Mouse (Mus musculus): Measurements from ENCODE around the gene Sh3glb2. TPM values are rescaled to one million over a fixed set of nuclear protein-coding genes. Genes with fewer than 3 reads are reported as not detected.

Sh3glb2 gene
- polyA plus RNA-seq, 1 experiment from 2014 or later: 102 TPM

DNA sequence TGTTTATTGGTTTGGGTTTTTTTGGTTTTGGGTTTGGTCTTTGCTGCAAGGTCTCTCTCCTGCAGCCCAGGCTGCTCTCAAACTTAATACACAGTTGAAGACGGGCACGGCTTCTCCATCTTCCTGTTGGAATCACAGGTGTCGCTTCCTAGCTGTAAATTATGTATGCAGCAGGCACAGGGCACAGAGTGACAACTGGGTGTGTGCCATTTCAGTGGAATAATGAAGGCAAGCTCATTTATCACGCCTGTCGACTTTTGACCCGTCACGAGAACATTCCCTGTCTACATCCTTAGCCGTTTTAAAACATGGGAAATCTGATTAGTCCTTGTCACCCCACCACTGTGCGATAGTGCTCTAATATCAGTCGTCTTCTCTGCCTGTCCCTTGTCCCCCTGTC lies 1.5 kb upstream of the Sh3glb2 start:
- in situ Hi-C loops (cut with MboI; ENCODE audit: low pct_unique_long_range_greater_than_20kb): no loop called here
- no peak for TF ChIP-seq CTCF (IDR thresholded peaks at IDR 0.05)
- no peaks in the 10 kb centered on the region for H3K27me3 ChIP-seq
- ChIA-PET POLR2A (interaction anchor here (0.6 kb wide), 2 partner anchors 202 to 449 kb away, joined by 4 to 6 read pairs; no protein-coding TSS in a partner anchor), CTCF (no interaction called here)
- DNase-seq (ENCODE audit: low read depth, low spot score) (no peak), ATAC-seq (no peak)

DNA sequence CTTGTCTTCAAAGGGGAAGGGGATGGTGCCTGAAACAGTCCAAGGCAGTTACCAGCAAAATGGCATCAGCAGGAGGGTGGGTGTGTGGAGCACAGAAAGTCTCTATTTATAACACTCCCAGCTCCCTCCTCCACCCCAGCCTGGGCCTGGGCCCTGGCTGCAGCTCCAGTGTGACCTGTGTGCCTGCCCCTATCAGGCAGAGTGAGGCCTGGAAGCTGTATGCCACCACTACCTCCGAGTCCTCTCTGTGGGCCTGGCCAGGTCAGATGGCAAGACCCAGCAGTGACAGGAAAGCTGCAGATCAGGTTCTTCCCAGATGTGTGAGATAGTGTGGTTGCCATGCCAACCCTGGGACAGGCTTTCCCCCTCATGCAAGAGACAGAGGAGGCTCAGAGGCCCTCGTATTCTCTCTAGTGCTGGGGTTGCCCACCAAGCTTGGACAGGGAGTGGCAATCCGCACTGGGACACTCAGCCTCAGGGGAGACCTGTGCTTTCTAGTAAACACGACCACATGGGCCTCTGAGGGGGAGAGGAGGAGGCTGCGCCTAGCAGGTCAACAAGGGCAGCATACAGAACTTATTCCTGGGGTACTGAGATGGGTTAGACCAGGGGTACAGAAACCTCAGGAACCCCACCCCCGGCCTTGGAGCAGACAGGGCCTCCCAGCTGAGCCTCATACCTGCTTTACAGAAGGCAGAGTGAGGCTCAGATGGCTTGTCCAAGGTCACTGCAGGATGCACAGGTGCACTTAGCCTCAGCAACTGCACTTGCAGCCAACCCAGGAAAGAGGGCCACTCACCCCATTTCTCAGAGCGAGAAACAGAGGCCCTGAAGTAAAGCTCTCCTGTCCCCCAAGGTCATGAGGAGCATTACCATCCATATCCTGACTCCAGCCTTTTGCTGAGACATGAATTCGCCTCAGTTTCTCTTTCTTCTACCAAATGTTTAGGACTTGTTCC lies 1.3 kb downstream of the Sh3glb2 start:
- POLR2A ChIA-PET: no interaction called here
- ATAC-seq (no peak), DNase-seq (ENCODE audit: low read depth, low spot score) (no peak)
- no peak for TF ChIP-seq CTCF (IDR thresholded peaks at IDR 0.05)
- no peaks in the 10 kb centered on the region for H3K27me3 ChIP-seq
- in situ Hi-C loops (cut with MboI; ENCODE audit: low pct_unique_long_range_greater_than_20kb): no loop called here
- CTCF ChIA-PET: no interaction called here

DNA sequence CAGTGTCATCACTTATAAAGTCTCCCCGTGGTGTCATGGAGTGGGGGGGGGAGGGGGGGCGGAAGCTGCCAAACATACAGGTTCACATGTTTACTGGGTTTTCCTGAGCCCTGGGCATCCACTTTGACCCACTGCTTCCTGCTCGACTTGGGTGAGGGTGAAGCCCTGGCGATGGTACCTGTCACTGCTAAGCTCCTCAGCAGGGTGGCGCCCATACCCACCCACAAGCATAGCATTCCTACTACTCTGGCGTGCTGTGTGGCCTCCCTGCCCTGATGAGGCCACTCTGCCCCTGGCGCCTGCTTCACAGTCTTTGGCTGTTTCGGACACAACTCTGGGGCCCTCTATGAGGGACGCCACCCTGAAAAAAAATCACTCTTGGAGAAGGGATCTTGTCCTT lies 2.2 kb downstream of the Sh3glb2 start:
- DNase-seq (ENCODE audit: low read depth, low spot score): no peak
- ChIA-PET CTCF (no interaction called here), POLR2A (interaction anchor here (0.6 kb wide), 1 partner anchor 101 kb away, joined by 3 read pairs; no protein-coding TSS in a partner anchor)
- no peaks in the 10 kb centered on the region for H3K27me3 ChIP-seq
- no peak for ATAC-seq
- in situ Hi-C loops (cut with MboI; ENCODE audit: low pct_unique_long_range_greater_than_20kb): no loop called here
- no peak for TF ChIP-seq CTCF (IDR thresholded peaks at IDR 0.05)

DNA sequence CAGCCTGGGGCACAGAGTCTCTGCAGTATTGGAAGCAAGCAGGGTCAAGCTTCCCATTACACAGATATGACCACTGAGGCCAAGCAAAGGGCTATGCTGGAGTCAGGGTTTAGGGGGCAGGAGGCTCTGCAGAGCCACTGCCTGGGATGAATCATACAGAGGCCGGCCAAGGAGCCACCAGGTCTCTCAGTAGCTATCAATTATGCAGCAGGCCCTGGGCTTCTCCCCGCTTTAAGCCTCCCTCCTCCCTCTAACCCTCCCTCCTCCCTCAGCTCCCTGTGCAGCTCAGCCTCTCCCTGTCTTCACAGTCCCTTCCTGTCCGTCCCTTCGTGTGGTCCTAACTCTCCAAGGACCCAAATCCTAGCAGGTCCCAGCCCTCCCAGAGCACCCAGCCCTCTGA lies 2.9 kb downstream of the Sh3glb2 start:
- in situ Hi-C loops (cut with MboI; ENCODE audit: low pct_unique_long_range_greater_than_20kb): no loop called here
- DNase-seq (ENCODE audit: low read depth, low spot score) (no peak), ATAC-seq (no peak)
- ChIA-PET CTCF (no interaction called here), POLR2A (interaction anchor here (0.6 to 0.8 kb wide), 2 partner anchors 89 to 100 kb away, joined by 3 read pairs; no protein-coding TSS in a partner anchor)
- H3K27me3 ChIP-seq: no peaks in the 10 kb centered on the region
- no peak for TF ChIP-seq CTCF (IDR thresholded peaks at IDR 0.05)

DNA sequence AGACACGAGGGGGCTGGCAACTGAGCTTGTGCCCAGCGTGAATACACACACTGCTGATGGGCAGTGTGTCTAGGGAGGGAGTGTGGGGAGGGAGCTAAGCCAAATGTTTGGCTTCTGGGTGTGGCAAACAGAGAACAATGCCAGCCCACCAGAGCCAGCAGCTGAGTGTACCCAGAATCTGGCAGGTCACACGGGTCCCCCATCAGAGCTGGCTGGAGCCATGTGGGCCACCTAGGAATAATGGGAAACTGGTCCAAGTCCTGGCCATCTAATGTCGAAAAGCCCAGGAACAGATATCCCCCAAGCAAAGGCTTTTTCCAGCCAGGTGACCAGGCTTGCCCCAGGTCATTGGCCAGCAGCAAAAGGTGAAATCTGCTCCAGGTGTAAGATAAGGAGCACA lies 3.3 kb downstream of the Sh3glb2 start:
- no peaks in the 10 kb centered on the region for H3K27me3 ChIP-seq
- TF ChIP-seq CTCF (IDR thresholded peaks at IDR 0.05): no peak
- in situ Hi-C loops (cut with MboI; ENCODE audit: low pct_unique_long_range_greater_than_20kb): no loop called here
- ATAC-seq: no peak
- no peak for DNase-seq (ENCODE audit: low read depth, low spot score)
- ChIA-PET POLR2A (interaction anchor here (0.8 kb wide), 1 partner anchor 89 kb away, joined by 3 read pairs; no protein-coding TSS in a partner anchor), CTCF (no interaction called here)

DNA sequence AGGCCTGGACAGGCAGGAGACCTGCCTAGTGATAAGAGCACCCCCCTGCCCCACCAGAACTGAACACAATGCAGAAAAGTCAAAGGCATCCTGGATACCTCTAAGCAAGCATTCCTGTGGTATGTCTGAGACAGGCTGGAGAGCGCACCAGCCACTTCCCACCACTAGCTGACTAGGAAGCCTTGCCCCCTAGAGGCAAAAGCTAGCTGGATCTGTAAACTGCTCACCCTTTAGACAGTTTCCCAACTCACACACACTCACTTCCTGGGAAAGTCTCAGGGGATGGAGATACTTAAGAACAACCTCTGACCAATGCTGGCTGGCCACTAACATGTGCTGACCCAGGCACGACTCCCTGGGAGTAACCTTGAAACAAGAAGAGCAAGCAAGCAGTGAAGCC lies 8.0 kb downstream of the Sh3glb2 start:
- ChIA-PET CTCF (interaction anchor here (0.8 kb wide), 1 partner anchor 11 kb away, joined by 3 read pairs; no protein-coding TSS in a partner anchor), POLR2A (interaction anchor here (1.2 kb wide), 1 partner anchor 13 kb away, joined by 4 read pairs; the partner anchor contains the start of gene Miga2)
- DNase-seq (ENCODE audit: low read depth, low spot score): peak; percentile 71
- TF ChIP-seq CTCF (IDR thresholded peaks at IDR 0.05): no peak
- peak; percentile 88 for ATAC-seq
- H3K27me3 ChIP-seq: no peaks in the 10 kb centered on the region
- in situ Hi-C loops (cut with MboI; ENCODE audit: low pct_unique_long_range_greater_than_20kb): no loop called here

DNA sequence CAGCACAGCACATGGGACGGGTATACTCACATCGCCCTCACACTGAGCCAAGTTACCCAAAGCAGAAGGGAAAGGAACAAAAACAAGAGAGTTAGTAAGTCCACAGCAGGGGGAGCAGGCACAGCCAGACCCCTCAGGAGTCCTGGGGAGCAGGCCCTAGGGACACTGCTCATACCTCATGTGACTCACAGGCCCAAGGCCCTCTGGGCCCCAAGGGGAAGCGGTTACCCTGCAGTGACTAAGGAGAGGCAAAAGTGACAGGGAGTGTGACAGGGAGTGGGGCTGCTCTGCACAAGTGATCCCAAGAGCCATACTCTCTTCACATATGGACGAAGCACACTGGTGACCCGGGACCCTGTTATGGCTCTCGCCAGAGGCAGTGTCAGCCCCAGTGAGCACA lies 9.9 kb downstream of the Sh3glb2 start:
- CTCF ChIA-PET: no interaction called here
- POLR2A ChIA-PET: no interaction called here
- ATAC-seq (no peak), DNase-seq (ENCODE audit: low read depth, low spot score) (no peak)
- TF ChIP-seq CTCF (IDR thresholded peaks at IDR 0.05): no peak
- in situ Hi-C loops (cut with MboI; ENCODE audit: low pct_unique_long_range_greater_than_20kb): no loop called here
- no peaks in the 10 kb centered on the region for H3K27me3 ChIP-seq

DNA sequence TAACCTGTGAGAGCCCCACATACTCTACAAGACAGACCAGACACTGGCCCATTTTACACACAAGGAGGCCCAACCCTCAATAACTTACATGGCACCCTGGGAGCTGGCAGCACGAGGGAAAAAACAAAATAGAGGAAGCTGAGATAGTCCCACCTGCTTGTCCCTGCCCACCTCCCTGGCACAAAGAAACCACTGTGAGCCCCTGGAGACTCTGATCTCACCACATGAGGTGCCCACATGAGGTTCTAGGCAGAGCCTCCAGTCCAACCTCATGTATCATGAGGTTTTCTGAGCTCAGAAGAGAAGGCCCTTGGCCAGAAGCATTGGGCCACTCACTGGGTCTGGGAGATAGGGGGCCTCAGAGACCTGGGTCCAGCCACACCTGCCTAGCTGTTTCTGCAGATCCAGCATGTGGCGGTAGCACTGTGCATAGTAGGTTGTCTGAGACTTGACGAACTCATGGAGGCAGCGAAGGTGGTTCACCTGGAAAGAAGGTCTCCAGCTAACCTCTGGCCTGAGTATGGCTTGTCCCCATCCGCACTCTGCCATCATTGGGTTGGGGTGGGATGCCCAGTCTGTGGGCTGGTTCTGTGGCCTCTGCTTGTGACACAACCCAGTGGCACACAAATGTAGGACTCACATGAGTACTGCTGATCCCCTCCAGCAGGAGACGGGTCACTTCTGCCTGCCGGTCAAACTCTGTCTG lies 13.0 kb downstream of the Sh3glb2 start:
- no peak for TF ChIP-seq CTCF (IDR thresholded peaks at IDR 0.05)
- H3K27me3 ChIP-seq: no peaks in the 10 kb centered on the region
- ATAC-seq (no peak), DNase-seq (ENCODE audit: low read depth, low spot score) (no peak)
- ChIA-PET POLR2A (no interaction called here), CTCF (no interaction called here)
- in situ Hi-C loops (cut with MboI; ENCODE audit: low pct_unique_long_range_greater_than_20kb): no loop called here

DNA sequence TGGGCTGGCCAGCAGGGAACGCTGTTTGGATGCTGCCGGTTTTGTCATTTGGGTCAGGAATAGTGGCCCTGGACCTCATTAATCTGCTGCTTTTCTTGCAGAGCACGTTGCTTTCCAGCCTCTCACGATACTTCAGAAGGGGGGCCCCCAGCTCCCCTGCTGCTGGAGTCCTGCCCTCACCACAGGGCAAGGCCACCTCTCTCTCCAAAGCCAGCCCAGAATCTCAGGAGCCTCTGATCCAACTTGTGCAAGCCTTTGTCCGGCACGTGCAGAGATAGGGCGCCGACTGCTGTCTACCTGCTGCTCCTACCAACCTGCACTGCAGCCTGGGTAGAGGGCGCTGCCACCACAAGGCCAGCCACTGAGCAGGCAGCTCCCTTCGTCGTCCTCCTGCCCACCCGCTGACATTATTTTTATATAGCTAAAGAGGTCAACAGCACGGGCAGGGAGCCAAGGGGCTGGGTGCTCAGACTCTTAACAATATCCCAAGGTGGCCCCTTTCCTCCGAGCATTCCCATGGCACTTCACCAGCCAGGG lies 15.5 kb downstream of the Sh3glb2 start:
- DNase-seq (ENCODE audit: low read depth, low spot score) (no peak), ATAC-seq (no peak)
- POLR2A ChIA-PET: interaction anchor here (1.7 kb wide), 1 partner anchor 11 kb away, joined by 5 read pairs; no protein-coding TSS in a partner anchor
- CTCF ChIA-PET: no interaction called here
- TF ChIP-seq CTCF (IDR thresholded peaks at IDR 0.05): no peak
- H3K27me3 ChIP-seq: no peaks in the 10 kb centered on the region
- in situ Hi-C loops (cut with MboI; ENCODE audit: low pct_unique_long_range_greater_than_20kb): no loop called here

DNA sequence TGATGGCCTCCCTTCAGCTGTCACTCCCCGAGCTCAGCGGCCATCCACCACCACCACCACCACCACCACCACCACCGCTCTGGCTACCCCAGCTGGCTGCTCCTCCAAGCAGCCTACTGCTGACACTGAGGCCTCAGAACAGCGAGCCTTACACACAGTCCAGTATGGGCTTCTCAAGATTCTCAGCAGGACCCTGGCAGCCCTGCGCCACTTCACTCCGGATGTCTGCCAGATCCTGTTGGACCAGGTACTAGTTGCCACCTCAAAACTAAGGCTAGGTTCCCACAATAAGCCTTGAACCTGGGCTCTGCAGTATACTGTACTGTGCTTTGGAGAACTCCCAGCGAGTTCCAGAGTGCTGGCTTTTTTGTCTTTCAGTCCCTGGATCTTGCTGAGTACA lies 16.6 kb downstream of the Sh3glb2 start:
- in situ Hi-C loops (cut with MboI; ENCODE audit: low pct_unique_long_range_greater_than_20kb): no loop called here
- CTCF ChIA-PET: no interaction called here
- POLR2A ChIA-PET: interaction anchor here (1.7 kb wide), 1 partner anchor 12 kb away, joined by 5 read pairs; no protein-coding TSS in a partner anchor
- ATAC-seq: no peak
- no peaks in the 10 kb centered on the region for H3K27me3 ChIP-seq
- no peak for TF ChIP-seq CTCF (IDR thresholded peaks at IDR 0.05)
- no peak for DNase-seq (ENCODE audit: low read depth, low spot score)
